14 mouse cellular contexts compared by ENCODE assay signal in the genomic region with DNA sequence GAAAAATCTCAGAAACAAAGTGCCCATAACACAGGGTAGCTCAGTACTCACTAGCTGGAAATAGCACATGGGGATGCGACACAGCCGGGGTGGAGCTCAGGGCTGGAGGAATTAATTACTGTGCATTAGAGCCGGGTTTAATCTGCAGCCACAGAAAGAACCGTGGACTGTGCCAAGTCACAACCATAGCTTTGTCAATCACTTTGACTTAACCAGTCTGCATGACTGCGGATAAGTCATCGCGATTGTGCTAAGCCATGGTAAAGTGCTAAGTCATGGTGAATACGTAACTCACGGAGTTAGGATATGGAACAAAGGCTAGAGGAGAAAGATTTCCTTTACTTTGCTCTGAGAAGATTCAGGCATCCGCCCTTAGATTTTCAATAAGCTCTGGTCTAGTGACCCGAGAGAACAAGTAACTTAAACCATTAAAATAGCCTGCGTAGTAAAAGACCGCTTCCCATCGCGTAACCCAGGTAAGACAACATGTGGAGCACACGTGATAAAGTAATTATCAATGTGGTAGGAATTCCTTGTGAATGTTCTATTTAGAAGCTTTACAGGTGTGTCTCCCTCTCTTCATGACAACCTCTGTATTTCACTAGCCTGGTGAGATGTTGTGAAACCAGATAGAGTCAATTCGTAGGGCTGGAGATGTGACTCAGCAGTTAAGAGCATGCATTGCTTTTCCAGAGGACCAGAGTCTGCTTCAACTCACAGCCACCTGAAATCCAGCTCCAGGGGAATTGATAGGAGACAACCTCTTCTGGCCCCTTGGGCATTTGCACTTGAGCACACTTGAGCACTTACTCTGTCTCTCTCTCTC. TPM values are rescaled to one million over a fixed set of nuclear protein-coding genes. Genes with fewer than 3 reads are reported as not detected.
DNase-seq lines count a peak whose midpoint lies in the region; ATAC-seq lines count a peak whose summit lies in the region.
"Had no signal": no experiment of that assay in that cellular context is flagged by ENCODE, and none has a peak within 500 bp of the region (broad histone marks: within the 10 kb centered on the region; RNA-seq: fewer than 3 reads in every experiment).

No protein-coding gene starts in this region.

- no peaks in the 10 kb centered on the region for H3K27me3 ChIP-seq in forebrain, embryonic 14.5 days (replicated peaks; ENCODE audit: control insufficient read depth, insufficient read depth, low read length)
- H3K27me3 ChIP-seq in forebrain, embryonic 11.5 days (ENCODE audit: control insufficient read depth, insufficient read depth, low read length): no peaks in the 10 kb centered on the region
- no peaks in the 10 kb centered on the region for H3K27me3 ChIP-seq in liver, embryonic 11.5 days (replicated peaks; ENCODE audit: control insufficient read depth, insufficient read depth, low read length)
- H3K27me3 ChIP-seq in midbrain, embryonic 13.5 days: 0 out of 2 replicates have a peak, but pooled peaks cover 8% of the 10 kb centered on the region

- no peak overlapping the region for H3K9ac ChIP-seq in forebrain, embryonic 14.5 days (ENCODE audit: low read length)
- H3K9ac ChIP-seq in forebrain, embryonic 11.5 days (ENCODE audit: low read length): no peak overlapping the region
- no peak overlapping the region for H3K9ac ChIP-seq in liver, embryonic 11.5 days (ENCODE audit: low read depth, low read length)
- H3K9ac ChIP-seq in midbrain, embryonic 13.5 days (replicated peaks): no peak overlapping the region

- H3K36me3 ChIP-seq in forebrain, embryonic 14.5 days (ENCODE audit: control insufficient read depth, insufficient read depth, low read length): no peaks in the 10 kb centered on the region
- H3K36me3 ChIP-seq in forebrain, embryonic 11.5 days (ENCODE audit: control insufficient read depth, insufficient read depth, low read length): no peaks in the 10 kb centered on the region
- H3K36me3 ChIP-seq in liver, embryonic 11.5 days (ENCODE audit: control insufficient read depth, insufficient read depth, low read length): no peaks in the 10 kb centered on the region
- H3K36me3 ChIP-seq in midbrain, embryonic 13.5 days: no peaks in the 10 kb centered on the region

- peak; percentile 61 for DNase-seq in forebrain, embryonic 14.5 days (ENCODE audit: low spot score)
- DNase-seq in forebrain, embryonic 11.5 days (ENCODE audit: low spot score): no peak
- peak; percentile 25 for DNase-seq in NIH3T3 (ENCODE audit: low read depth)
- DNase-seq in liver, embryonic 11.5 days (ENCODE audit: low spot score): no peak
- no peak for DNase-seq in cerebellum, postnatal 36 days
- DNase-seq in heart, adult 9 months (ENCODE audit: low spot score in 2 of 2): no peak
- no peak for DNase-seq in right cerebral cortex, adult 18-20 months
- DNase-seq: heart, postnatal 14 days; kidney, postnatal 14 days; layer of hippocampus, postnatal 36 days; thymus, postnatal 14 days had no signal

- peak; percentile 59; the same call in 1 of the 2 replicates for ATAC-seq in forebrain, embryonic 14.5 days
- ATAC-seq in forebrain, embryonic 11.5 days (replicated peaks; ENCODE audit: low FRiP score): no peak
- no peak for ATAC-seq in liver, embryonic 11.5 days (replicated peaks; ENCODE audit: low FRiP score)
- peak; percentile 65 for ATAC-seq in midbrain, embryonic 13.5 days
- ATAC-seq: activated CD4-positive, CD25-positive, alpha-beta regulatory T cell, adult 4 months had no signal

- no peaks in the 10 kb centered on the region for H3K9me3 ChIP-seq in forebrain, embryonic 14.5 days (replicated peaks; ENCODE audit: control insufficient read depth, low read length)
- no peaks in the 10 kb centered on the region for H3K9me3 ChIP-seq in forebrain, embryonic 11.5 days (ENCODE audit: control insufficient read depth, low read length)
- no peaks in the 10 kb centered on the region for H3K9me3 ChIP-seq in liver, embryonic 11.5 days (ENCODE audit: control insufficient read depth, low read length)
- H3K9me3 ChIP-seq in midbrain, embryonic 13.5 days: no peaks in the 10 kb centered on the region

- 65% methylated on average over 17 of the region's 17 CpGs for WGBS in forebrain, embryonic 14.5 days
- 83% methylated on average over 17 of the region's 17 CpGs for WGBS in forebrain, embryonic 11.5 days
- 72% methylated on average over 17 of the region's 17 CpGs for WGBS in liver, embryonic 11.5 days
- 61% methylated on average over 17 of the region's 17 CpGs for WGBS in midbrain, embryonic 13.5 days

- H3K4me3 ChIP-seq in forebrain, embryonic 14.5 days (ENCODE audit: low read depth, low read length): no peak overlapping the region
- H3K4me3 ChIP-seq in forebrain, embryonic 11.5 days (ENCODE audit: low read depth, low read length): no peak overlapping the region
- no peak overlapping the region for H3K4me3 ChIP-seq in liver, embryonic 11.5 days (ENCODE audit: low read depth, low read length)
- no peak overlapping the region for H3K4me3 ChIP-seq in midbrain, embryonic 13.5 days (replicated peaks)

- 0 out of 2 replicates have a peak, but pooled peaks cover 3% of the 10 kb centered on the region for H3K4me1 ChIP-seq in forebrain, embryonic 14.5 days (ENCODE audit: control insufficient read depth, insufficient read depth, low read length)
- H3K4me1 ChIP-seq in forebrain, embryonic 11.5 days (replicated peaks; ENCODE audit: control insufficient read depth, insufficient read depth, low read length): peaks cover 4% of the 10 kb centered on the region; the same call in 1 of the 2 replicates
- H3K4me1 ChIP-seq in liver, embryonic 11.5 days (replicated peaks; ENCODE audit: control insufficient read depth, insufficient read depth, low read length): peaks cover 44% of the 10 kb centered on the region
- 0 out of 2 replicates have a peak, but pooled peaks cover 10% of the 10 kb centered on the region for H3K4me1 ChIP-seq in midbrain, embryonic 13.5 days (replicated peaks)

- no peak overlapping the region for H3K4me2 ChIP-seq in forebrain, embryonic 14.5 days (ENCODE audit: low read length)
- no peak overlapping the region for H3K4me2 ChIP-seq in forebrain, embryonic 11.5 days (ENCODE audit: low read depth, low read length, severe bottlenecking)
- peak overlapping the region; percentile 28 for H3K4me2 ChIP-seq in liver, embryonic 11.5 days
- no peak overlapping the region for H3K4me2 ChIP-seq in midbrain, embryonic 13.5 days (replicated peaks)

- H3K27ac ChIP-seq in forebrain, embryonic 14.5 days (ENCODE audit: low read depth, low read length): no peak overlapping the region
- no peak overlapping the region for H3K27ac ChIP-seq in forebrain, embryonic 11.5 days (ENCODE audit: low read depth, low read length)
- peak overlapping the region; percentile 65; the same call in 1 of the 2 replicates for H3K27ac ChIP-seq in liver, embryonic 11.5 days (ENCODE audit: low read depth, low read length)
- no peak overlapping the region for H3K27ac ChIP-seq in midbrain, embryonic 13.5 days

RNA-seq across cellular contexts. Expression of a gene that starts 3.9 kb away (rescaled TPM):
- polyA plus RNA-seq in forebrain, embryonic 14.5 days (2014; fragmentation: Nextera tagmentation; extraction: Ambion mirVana): 4.9 and 5.9 TPM in 2 replicates
- polyA plus RNA-seq in forebrain, embryonic 11.5 days (2014; fragmentation: Nextera tagmentation; extraction: Ambion mirVana): 16.6 and 16.8 TPM in 2 replicates
- polyA plus RNA-seq in liver, embryonic 11.5 days (2014; fragmentation: Nextera tagmentation; extraction: Ambion mirVana): 28.0 and 30.5 TPM in 2 replicates
- 4.8 and 5.4 TPM in 2 replicates for polyA plus RNA-seq in midbrain, embryonic 13.5 days (2015; fragmentation: Nextera tagmentation; extraction: Ambion mirVana)

RNA-seq across cellular contexts. Expression of a gene that starts 4.0 kb away (rescaled TPM):
- 4.9 and 6.5 TPM in 2 replicates for polyA plus RNA-seq in forebrain, embryonic 14.5 days (2014; fragmentation: Nextera tagmentation; extraction: Ambion mirVana)
- 6.6 and 7.7 TPM in 2 replicates for polyA plus RNA-seq in forebrain, embryonic 11.5 days (2014; fragmentation: Nextera tagmentation; extraction: Ambion mirVana)
- polyA plus RNA-seq in liver, embryonic 11.5 days (2014; fragmentation: Nextera tagmentation; extraction: Ambion mirVana): 8.8 and 11.1 TPM in 2 replicates
- polyA plus RNA-seq in midbrain, embryonic 13.5 days (2015; fragmentation: Nextera tagmentation; extraction: Ambion mirVana): 6.0 and 7.5 TPM in 2 replicates

RNA-seq across cellular contexts. Expression of a gene that starts 12.2 kb away (rescaled TPM):
- 1.5 and 5.3 TPM in 2 replicates for polyA plus RNA-seq in forebrain, embryonic 14.5 days (2014; fragmentation: Nextera tagmentation; extraction: Ambion mirVana)
- 6.5 and 7.0 TPM in 2 replicates for polyA plus RNA-seq in forebrain, embryonic 11.5 days (2014; fragmentation: Nextera tagmentation; extraction: Ambion mirVana)
- polyA plus RNA-seq in liver, embryonic 11.5 days (2014; fragmentation: Nextera tagmentation; extraction: Ambion mirVana): 8.1 and 11.5 TPM in 2 replicates
- 6.8 and 9.5 TPM in 2 replicates for polyA plus RNA-seq in midbrain, embryonic 13.5 days (2015; fragmentation: Nextera tagmentation; extraction: Ambion mirVana)
- polyA plus RNA-seq: activated CD4-positive, CD25-positive, alpha-beta regulatory T cell, adult 4 months; gonadal fat pad, adult 2 months had no signal

RNA-seq across cellular contexts. Expression of a gene that starts 44.1 kb away (rescaled TPM):
- 204 and 233 TPM in 2 replicates for polyA plus RNA-seq in forebrain, embryonic 14.5 days (2014; fragmentation: Nextera tagmentation; extraction: Ambion mirVana)
- polyA plus RNA-seq in forebrain, embryonic 11.5 days (2014; fragmentation: Nextera tagmentation; extraction: Ambion mirVana): 83.2 and 92.6 TPM in 2 replicates
- 67.6 and 78.9 TPM in 2 replicates for polyA plus RNA-seq in liver, embryonic 11.5 days (2014; fragmentation: Nextera tagmentation; extraction: Ambion mirVana)
- polyA plus RNA-seq in midbrain, embryonic 13.5 days (2015; fragmentation: Nextera tagmentation; extraction: Ambion mirVana): 123 and 145 TPM in 2 replicates

RNA-seq across cellular contexts. Expression of a gene that starts 47.4 kb away (rescaled TPM):
- polyA plus RNA-seq in forebrain, embryonic 14.5 days (2014; fragmentation: Nextera tagmentation; extraction: Ambion mirVana): 0.62 and 1.2 TPM in 2 replicates
- polyA plus RNA-seq in forebrain, embryonic 11.5 days (2014; fragmentation: Nextera tagmentation; extraction: Ambion mirVana): 1.2 TPM in 2 replicates
- 0.21 and 0.29 TPM in 2 replicates for polyA plus RNA-seq in liver, embryonic 11.5 days (2014; fragmentation: Nextera tagmentation; extraction: Ambion mirVana)
- polyA plus RNA-seq in midbrain, embryonic 13.5 days (2015; fragmentation: Nextera tagmentation; extraction: Ambion mirVana): 0.77 and 0.95 TPM in 2 replicates
- polyA plus RNA-seq: activated CD4-positive, CD25-positive, alpha-beta regulatory T cell, adult 4 months had no signal

Comparison
In these comparisons a context has a peak if more than half of its experiments do, and no peak if none do; other contexts are left out.
1. ATAC-seq: peak in forebrain, embryonic 14.5 days (single experiment) and midbrain, embryonic 13.5 days (single experiment); none in forebrain, embryonic 11.5 days (single experiment) and liver, embryonic 11.5 days (single experiment).
2. DNase-seq: peak in forebrain, embryonic 14.5 days (single experiment) and NIH3T3 (single experiment); none in forebrain, embryonic 11.5 days (single experiment), liver, embryonic 11.5 days (single experiment), cerebellum, postnatal 36 days (0 of 2), heart, adult 9 months (0 of 2) and right cerebral cortex, adult 18-20 months (single experiment).